Mouse (Mus musculus) CH12.LX (cell line): Measurements from ENCODE around the gene Adamtsl5.

Source experiments
- CTCF ChIP-seq, 2 experiments: IDR thresholded peaks in 1 of 2; conservative IDR thresholded peaks in 1 of 2; 2 replicates each; pipeline ENCODE4 v1.5.1; 2011 to 2012; ENCODE audit warnings: low read depth in 2 of 2, low read length in 2 of 2, improper control_type of control experiment in 1 of 2, inconsistent platforms in 1 of 2, mild to moderate bottlenecking in 1 of 2, moderate library complexity in 1 of 2
- E2F4 ChIP-seq: IDR thresholded peaks from 2 replicates; pipeline ENCODE4 v1.6.1; 2011; ENCODE audit warnings: low read depth, low read length, improper control_type of control experiment; ENCODE audit not compliant: insufficient replicate concordance
- EP300 ChIP-seq: IDR thresholded peaks from 2 replicates; pipeline ENCODE4 v1.6.1; 2011; ENCODE audit warnings: low read length, improper control_type of control experiment
- HCFC1 ChIP-seq: IDR thresholded peaks from 2 replicates; pipeline ENCODE4 v1.6.1; 2012; ENCODE audit warnings: low read depth, mild to moderate bottlenecking, inconsistent platforms, low read length, improper control_type of control experiment
- KAT2A ChIP-seq: IDR thresholded peaks from 2 replicates; pipeline ENCODE4 v1.6.1; 2012; ENCODE audit warnings: low read length, improper control_type of control experiment, inconsistent platforms; ENCODE audit not compliant: insufficient replicate concordance
- MAFK ChIP-seq: IDR thresholded peaks from 2 replicates; pipeline ENCODE4 v1.6.1; 2011; ENCODE audit warnings: low read length, improper control_type of control experiment; ENCODE audit not compliant: insufficient replicate concordance
- MXI1 ChIP-seq: IDR thresholded peaks from 2 replicates; pipeline ENCODE4 v1.6.1; 2011; ENCODE audit warnings: mild to moderate bottlenecking, low read depth, low read length, improper control_type of control experiment
- POLR2A ChIP-seq: IDR thresholded peaks from 2 replicates; pipeline ENCODE4 v1.6.1; 2011; ENCODE audit warnings: low read depth, mild to moderate bottlenecking, improper control_type of control experiment, low read length
- POLR2AphosphoS2 ChIP-seq: IDR thresholded peaks from 2 replicates; pipeline ENCODE4 v1.6.1; 2011; ENCODE audit warnings: low read depth, low read length, improper control_type of control experiment
- RAD21 ChIP-seq: IDR thresholded peaks from 2 replicates; pipeline ENCODE4 v1.6.1; 2011; ENCODE audit warnings: low read depth, mild to moderate bottlenecking, low read length, improper control_type of control experiment, moderate library complexity
- SIN3A ChIP-seq: IDR thresholded peaks from 2 replicates; pipeline ENCODE4 v1.6.1; 2012; ENCODE audit warnings: low read length, improper control_type of control experiment, inconsistent platforms
- TBP ChIP-seq: conservative IDR thresholded peaks from 2 replicates; pipeline ENCODE4 v1.6.1; 2011; ENCODE audit warnings: low read depth, low read length, improper control_type of control experiment
- USF2 ChIP-seq: conservative IDR thresholded peaks from 2 replicates; pipeline ENCODE4 v1.6.1; 2011; ENCODE audit warnings: low read depth, low read length, improper control_type of control experiment

DNA sequence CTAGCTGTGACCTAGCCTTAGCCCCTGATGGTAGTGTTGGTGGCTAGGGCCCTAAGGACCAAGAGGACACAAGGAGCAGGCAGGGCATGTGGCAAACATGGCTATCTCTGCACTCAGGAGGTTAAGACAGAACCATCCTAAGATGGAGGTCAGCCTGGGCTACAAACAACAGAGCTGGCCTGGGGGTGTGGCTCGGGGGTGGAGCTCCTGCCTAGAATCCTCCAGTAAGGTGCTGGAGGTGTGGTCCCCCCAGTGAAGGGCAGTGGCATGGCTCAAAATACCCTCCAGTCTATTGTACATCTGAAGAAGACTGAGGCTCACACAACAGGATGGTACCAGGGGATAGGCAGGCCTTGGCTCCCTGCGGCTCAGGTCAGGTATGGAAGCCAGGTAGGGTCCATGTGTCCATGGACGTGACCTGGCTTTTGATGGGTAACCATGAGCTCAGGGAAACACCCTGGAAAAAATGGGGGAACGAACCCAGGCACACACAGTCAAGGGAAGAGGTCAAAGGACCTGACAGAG is 36.0 kb upstream of the Adamtsl5 start:
- TF ChIP-seq E2F4: no peak
- TF ChIP-seq CTCF (conservative IDR thresholded peaks at IDR 0.05 in 1 of 2, IDR thresholded peaks at IDR 0.05 in 1 of 2; ENCODE audit: low read depth in 2 of 2, low read length in 2 of 2): no peak
- TF ChIP-seq MAFK: no peak
- no peak for TF ChIP-seq SIN3A
- TF ChIP-seq POLR2A: no peak
- no peak for TF ChIP-seq USF2
- no peak for TF ChIP-seq TBP
- TF ChIP-seq POLR2AphosphoS2: no peak
- TF ChIP-seq KAT2A: no peak
- TF ChIP-seq EP300: no peak
- no peak for TF ChIP-seq MXI1
- no peak for TF ChIP-seq HCFC1
- no peak for TF ChIP-seq RAD21
